Mouse (Mus musculus) erythroblast, embryonic 14.5 days (primary cell): ENCODE results near the gene Ntrk2.

ENCODE experiments used
- GATA1 ChIP-seq: IDR thresholded peaks from 2 replicates; pipeline ENCODE4 v1.6.1; 2012; ENCODE audit warnings: low read length, inconsistent platforms, mixed read lengths
- TAL1 ChIP-seq: IDR thresholded peaks from 3 replicates; pipeline ENCODE4 v1.6.1; 2012; ENCODE audit warnings: low read length, inconsistent platforms, mixed read lengths

DNA sequence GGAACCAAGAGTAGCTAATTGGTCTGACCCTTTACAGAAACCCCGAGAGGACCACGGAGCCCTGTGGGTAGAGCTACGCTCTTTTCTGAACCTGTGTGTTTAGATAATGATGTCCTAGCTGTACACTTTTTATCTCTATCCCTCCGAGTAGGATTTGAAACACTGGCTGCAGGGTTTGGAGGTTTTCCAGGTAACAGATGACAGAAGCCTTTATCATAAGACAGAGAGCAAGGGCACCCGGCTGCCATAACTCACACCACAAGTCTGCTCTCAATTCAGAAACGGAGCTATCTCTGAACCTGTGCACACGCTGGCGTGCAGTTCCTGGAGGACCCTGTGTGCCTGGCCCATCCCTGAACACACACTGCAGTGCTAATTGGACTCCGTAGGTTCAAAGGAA is 221.1 kb downstream of the Ntrk2 start:
- TF ChIP-seq GATA1 (no peak), TAL1 (no peak)
